Mouse (Mus musculus): ENCODE measurements around the gene Vasn.

Gene Vasn

GRCm38 (mm10) chr16:4642190-4642589 is 2.4 kb downstream of the Vasn start:
- DNase-seq (ENCODE audit: low spot score in 2 of 2), result peak in 1 of 2 experiments; percentile 66

DNA sequence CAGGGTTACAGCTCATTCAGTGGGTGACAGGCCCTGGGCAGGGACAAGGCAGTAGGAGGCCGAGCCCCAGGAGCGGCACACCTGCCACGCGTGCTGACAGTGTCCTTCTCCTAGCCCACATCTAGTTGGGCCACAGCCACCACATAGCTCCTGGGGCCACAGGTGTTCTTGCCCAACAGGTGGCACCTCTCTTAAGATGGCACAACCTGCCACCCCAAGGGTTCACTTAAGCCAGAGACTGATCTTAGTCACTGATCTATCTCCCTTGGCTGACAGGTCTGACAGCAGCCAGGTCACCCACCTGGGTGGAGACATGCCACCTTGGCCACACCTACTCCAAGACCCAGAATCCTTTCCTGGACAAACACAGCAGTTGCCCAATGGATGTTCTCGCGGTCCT is 3.2 kb downstream of the Vasn start:
- DNase-seq (ENCODE audit: low spot score in 2 of 2), result no peak

GRCm38 (mm10) chr16:4643670-4644419 is 4.1 kb downstream of the Vasn start:
- peak; percentile 74 to 80 for DNase-seq (ENCODE audit: low spot score in 2 of 2)

GRCm38 (mm10) chr16:4645867-4646266 is 6.1 kb downstream of the Vasn start:
- DNase-seq (ENCODE audit: low spot score in 2 of 2), result no peak

DNA sequence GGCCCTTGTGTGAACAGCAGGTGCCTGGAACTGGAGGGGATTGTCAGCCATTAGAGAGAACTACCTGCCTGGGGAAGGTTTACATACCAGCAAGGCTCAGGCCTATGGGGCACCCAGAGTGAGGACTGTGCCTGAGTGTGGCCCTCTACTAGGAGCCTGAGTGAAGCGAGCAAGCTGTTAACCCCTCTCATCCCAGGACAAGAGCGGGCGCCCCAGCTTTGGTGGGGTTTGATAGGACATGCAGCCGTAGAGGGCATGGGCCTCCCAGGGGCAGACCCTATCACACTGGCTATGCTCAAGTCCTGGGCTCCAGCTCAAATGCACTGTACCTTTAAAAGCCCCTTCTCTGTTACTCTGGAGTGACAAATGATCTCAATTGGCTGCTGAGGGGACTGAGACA is 7.1 kb downstream of the Vasn start:
- no peak for DNase-seq (ENCODE audit: low spot score in 2 of 2)

DNA sequence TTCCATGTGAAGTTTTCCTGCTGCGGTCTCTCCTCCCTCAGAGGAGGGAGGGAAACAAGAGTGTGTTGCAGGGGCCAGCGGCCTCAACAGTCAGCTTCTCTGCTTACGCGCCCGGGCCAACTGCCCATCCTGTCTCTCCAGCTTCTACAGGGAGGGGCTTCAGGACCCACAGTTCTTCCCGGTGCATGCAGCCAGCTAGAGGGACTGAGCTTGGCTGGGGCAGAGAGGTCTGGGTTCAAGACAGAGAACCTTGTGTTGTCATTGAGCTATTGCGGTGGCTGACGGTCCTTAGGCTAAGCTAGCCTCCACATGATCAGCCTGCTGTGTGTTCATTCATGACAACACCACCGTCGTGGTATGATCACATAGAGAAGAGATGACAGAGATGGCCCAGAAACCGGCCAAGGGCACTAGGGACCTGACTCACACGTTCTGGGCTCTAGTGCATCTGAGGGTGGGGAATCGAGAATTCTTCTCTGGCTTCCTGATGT is 8.0 kb downstream of the Vasn start:
- DNase-seq (ENCODE audit: low spot score in 2 of 2), result no peak

GRCm38 (mm10) chr16:4648416-4649023 is 8.8 kb downstream of the Vasn start:
- DNase-seq (ENCODE audit: low spot score in 2 of 2), result no peak

- DNase-seq (ENCODE audit: low spot score in 2 of 2), result no peak
Measured at GRCm38 (mm10) chr16:4649211-4649610, 9.5 kb downstream of the Vasn start.

GRCm38 (mm10) chr16:4649692-4650091 is 10.0 kb downstream of the Vasn start:
- no peak for DNase-seq (ENCODE audit: low spot score in 2 of 2)

DNA sequence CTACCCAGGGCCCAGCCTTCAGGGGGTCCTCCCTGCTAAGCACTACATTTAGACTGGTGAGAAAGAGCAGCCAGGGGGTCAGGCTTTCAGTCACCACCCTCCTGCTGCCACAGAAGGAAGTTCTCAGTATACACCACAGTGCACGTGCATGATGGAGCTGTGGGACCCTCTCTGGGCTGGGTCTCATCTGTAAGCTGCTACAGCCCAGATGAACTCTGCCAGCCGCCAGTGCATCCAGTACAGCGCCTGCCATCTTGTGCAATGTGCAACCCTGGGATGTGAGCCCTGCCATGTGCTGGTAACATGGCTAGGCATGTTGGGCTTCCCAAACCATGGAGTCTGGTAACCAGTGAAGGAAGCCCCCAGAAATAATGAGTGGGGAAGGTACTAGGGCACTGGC is 10.4 kb downstream of the Vasn start:
- no peak for DNase-seq (ENCODE audit: low spot score in 2 of 2)

GRCm38 (mm10) chr16:4651081-4651480 is 11.3 kb downstream of the Vasn start:
- DNase-seq (ENCODE audit: low spot score in 2 of 2), result no peak

DNA sequence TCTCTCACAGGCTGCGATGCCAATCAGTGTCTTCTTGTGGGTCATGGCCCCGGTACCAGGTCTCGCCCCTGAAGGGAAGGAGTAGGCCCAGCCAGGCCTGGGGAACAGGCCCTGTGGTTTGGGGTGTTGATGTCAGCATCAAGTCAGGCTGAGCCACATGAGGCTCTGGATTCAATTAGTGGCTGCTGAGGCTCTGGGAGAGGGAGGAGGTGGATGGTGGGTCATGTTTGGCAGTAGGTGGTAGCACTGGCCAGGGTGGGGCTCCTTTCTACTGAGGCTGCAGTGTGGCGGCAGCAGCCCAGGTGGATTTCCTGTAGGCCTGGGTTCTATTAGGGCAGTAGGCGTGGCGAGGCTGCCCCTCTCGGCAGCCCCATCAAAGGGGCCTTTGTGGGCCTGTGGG is 11.9 kb downstream of the Vasn start:
- DNase-seq (ENCODE audit: low spot score in 2 of 2), result no peak

- DNase-seq (ENCODE audit: low spot score in 2 of 2), result no peak
Measured at GRCm38 (mm10) chr16:4652707-4653416, 13.1 kb downstream of the Vasn start.

- DNase-seq (ENCODE audit: low spot score in 2 of 2), result no peak
Measured at GRCm38 (mm10) chr16:4654706-4655105, 15.0 kb downstream of the Vasn start.

DNA sequence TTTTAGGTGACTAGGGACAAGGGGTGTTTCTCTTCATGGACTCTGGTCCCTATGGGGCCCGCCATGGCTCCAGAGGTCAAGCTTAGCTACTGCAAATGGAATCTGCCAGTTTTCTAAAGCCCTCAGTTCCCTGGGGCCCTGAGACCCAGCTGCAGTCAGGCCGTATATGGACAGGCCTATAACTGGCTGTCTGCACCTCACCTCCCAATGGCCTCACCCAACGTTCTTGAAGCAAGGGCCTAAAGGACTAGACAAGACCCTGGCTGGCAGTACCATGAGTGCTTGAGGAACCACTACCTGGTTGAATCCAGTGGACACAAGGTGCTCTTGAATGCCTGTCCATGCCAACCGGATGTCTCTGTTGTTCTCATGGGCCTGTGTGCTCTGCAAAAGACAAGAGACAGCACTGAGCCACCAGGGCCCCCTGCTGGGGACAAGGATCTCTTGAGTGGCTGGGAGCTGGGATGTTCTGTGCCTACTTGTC is 15.6 kb downstream of the Vasn start:
- no peak for DNase-seq (ENCODE audit: low spot score in 2 of 2)

GRCm38 (mm10) chr16:4655764-4656570 is 16.2 kb downstream of the Vasn start:
- DNase-seq (ENCODE audit: low spot score in 2 of 2), result no peak

- no peak for DNase-seq (ENCODE audit: low spot score in 2 of 2)
Measured at GRCm38 (mm10) chr16:4656571-4657081, 16.9 kb downstream of the Vasn start.

GRCm38 (mm10) chr16:4658781-4659245 is 19.1 kb downstream of the Vasn start:
- no peak for DNase-seq (ENCODE audit: low spot score in 2 of 2)

GRCm38 (mm10) chr16:4659326-4659725 is 19.6 kb downstream of the Vasn start:
- no peak for DNase-seq (ENCODE audit: low spot score in 2 of 2)

GRCm38 (mm10) chr16:4661605-4662004 is 21.9 kb downstream of the Vasn start:
- DNase-seq (ENCODE audit: low spot score in 2 of 2), result no peak

DNA sequence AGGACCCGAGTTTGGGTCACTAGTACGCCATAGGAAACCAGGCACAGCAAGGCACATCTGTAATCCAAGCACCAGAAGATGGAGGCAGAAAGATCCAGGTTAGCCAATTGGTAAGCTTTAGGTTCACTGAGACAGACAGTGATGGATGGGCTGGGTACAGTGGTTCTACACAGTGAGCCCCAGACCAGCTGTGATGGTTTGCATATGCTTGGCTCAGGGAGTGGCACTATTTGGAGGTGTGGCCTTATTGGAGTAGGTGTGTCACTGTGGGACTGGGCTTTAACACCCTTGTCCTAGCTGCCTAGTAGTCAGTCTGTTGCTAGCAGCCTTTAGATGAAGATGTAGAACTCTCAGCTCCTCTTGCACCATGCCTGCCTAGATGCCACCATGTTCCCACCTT is 24.1 kb downstream of the Vasn start:
- no peak for DNase-seq (ENCODE audit: low spot score in 2 of 2)
